Comparison of ENCODE assay signal across 16 mouse cellular contexts in genomic region chr12:76780639-76781468, GRCm38 (mm10). TPM values are rescaled to one million over a fixed set of nuclear protein-coding genes. Genes with fewer than 3 reads are reported as not detected.
A peak's percentile ranks its signal among the peaks of the same experiment; 100 is the strongest.
DNase-seq lines count a peak whose midpoint lies in the region; ATAC-seq lines count a peak whose summit lies in the region.
"Had no signal": no experiment of that assay in that cellular context is flagged by ENCODE, and none has a peak within 500 bp of the region (broad histone marks: within the 10 kb centered on the region; RNA-seq: fewer than 3 reads in every experiment).

No protein-coding gene starts in this region.

- H3K9ac ChIP-seq in heart, embryonic 15.5 days = no peak overlapping the region
- H3K9ac ChIP-seq in hindbrain, embryonic 13.5 days = no peak overlapping the region
- H3K9ac ChIP-seq: embryonic facial prominence, embryonic 13.5 days had no signal

- H3K27me3 ChIP-seq in heart, embryonic 15.5 days = no peaks in the 10 kb centered on the region
- H3K27me3 ChIP-seq in hindbrain, embryonic 13.5 days = no peaks in the 10 kb centered on the region
- H3K27me3 ChIP-seq: CH12.LX; embryonic facial prominence, embryonic 13.5 days had no signal

- no peaks in the 10 kb centered on the region for H3K9me3 ChIP-seq in heart, embryonic 15.5 days (replicated peaks)
- no peaks in the 10 kb centered on the region for H3K9me3 ChIP-seq in hindbrain, embryonic 13.5 days
- H3K9me3 ChIP-seq: embryonic facial prominence, embryonic 13.5 days had no signal

- intact Hi-C loops in heart, postnatal 10 days (cut with DNase I) = no loop called here

- H3K36me3 ChIP-seq in heart, embryonic 15.5 days = peaks cover 10% of the 10 kb centered on the region
- peaks cover 10% of the 10 kb centered on the region for H3K36me3 ChIP-seq in hindbrain, embryonic 13.5 days

- ATAC-seq in heart, embryonic 15.5 days (replicated peaks; ENCODE audit: insufficient number of reproducible peaks, insufficient read depth, low FRiP score, low read depth) = no peak
- ATAC-seq in hindbrain, embryonic 13.5 days (ENCODE audit: low FRiP score) = no peak
- ATAC-seq in erythroid progenitor cell, adult 5-6 weeks (replicated peaks; ENCODE audit: low FRiP score, poor library complexity, severe bottlenecking) = no peak
- ATAC-seq: inflammation-experienced regulatory T-cells, adult 6 months had no signal

- peak overlapping the region; percentile 37 for H3K27ac ChIP-seq in heart, embryonic 15.5 days
- 0 out of 2 replicates have a peak overlapping the region, but pooled peaks have one; percentile 14 for H3K27ac ChIP-seq in hindbrain, embryonic 13.5 days
- H3K27ac ChIP-seq: embryonic facial prominence, embryonic 13.5 days had no signal

- DNase-seq in heart, postnatal 10 days = no peak
- DNase-seq in right cerebral cortex, postnatal 14 days = peak; percentile 12
- no peak for DNase-seq in right cerebral cortex, postnatal 4 days
- DNase-seq in urinary bladder, adult 18-20 months (ENCODE audit: low spot score in 2 of 2) = no peak
- DNase-seq: cerebellum, adult 9-10 months; lung, adult 18-20 months; thymus, adult 18-20 months had no signal

- no peak overlapping the region for H3K4me2 ChIP-seq in heart, embryonic 15.5 days
- H3K4me2 ChIP-seq in hindbrain, embryonic 13.5 days = no peak overlapping the region
- H3K4me2 ChIP-seq: embryonic facial prominence, embryonic 13.5 days had no signal

- 73% methylated on average over 12 of the region's 12 CpGs for WGBS in heart, embryonic 15.5 days
- WGBS in hindbrain, embryonic 13.5 days = 65% methylated on average over 12 of the region's 12 CpGs

- H3K4me1 ChIP-seq in heart, embryonic 15.5 days (replicated peaks) = peaks cover 14% of the 10 kb centered on the region
- 0 out of 2 replicates have a peak, but pooled peaks cover 9% of the 10 kb centered on the region for H3K4me1 ChIP-seq in hindbrain, embryonic 13.5 days (replicated peaks)

- no peak overlapping the region for H3K4me3 ChIP-seq in heart, embryonic 15.5 days
- no peak overlapping the region for H3K4me3 ChIP-seq in hindbrain, embryonic 13.5 days
- H3K4me3 ChIP-seq: embryonic facial prominence, embryonic 13.5 days had no signal

RNA-seq across cellular contexts. Expression of gene Gpx2, which starts 14.5 kb away (rescaled TPM):
- polyA plus RNA-seq in heart, embryonic 15.5 days (2015; fragmentation: Nextera tagmentation; extraction: Ambion mirVana) = 0.69 and 1.7 TPM in 2 replicates
- not detected for total RNA-seq in heart, postnatal 10 days (2021)
- polyA plus RNA-seq in hindbrain, embryonic 13.5 days (2015; fragmentation: Nextera tagmentation; extraction: Ambion mirVana) = 0.21 TPM in 1 of 2 replicates, not detected in the other
- total RNA-seq in erythroid progenitor cell, adult 5-6 weeks (2015; ENCODE audit: low replicate concordance) = 1.3 TPM in 1 of 2 replicates, not detected in the other
- not detected in 2 replicates for total RNA-seq in erythroid progenitor cell, adult 5-6 weeks (2017; ENCODE audit: low replicate concordance)
- total RNA-seq: adrenal gland, postnatal 4 days; CH12.LX; gastrocnemius, adult 18-20 months; megakaryocyte-erythroid progenitor cell, adult 5-6 weeks had no signal
- polyA plus RNA-seq: inflammation-experienced regulatory T-cells, adult 6 months had no signal

RNA-seq across cellular contexts. Expression of gene Fntb, which starts 15.5 kb away (rescaled TPM):
- 20.8 and 27.0 TPM in 2 replicates for polyA plus RNA-seq in heart, embryonic 15.5 days (2015; fragmentation: Nextera tagmentation; extraction: Ambion mirVana)
- total RNA-seq in heart, postnatal 10 days (2021) = 10 to 100 TPM; 14.7 to 15.4 TPM
- polyA plus RNA-seq in hindbrain, embryonic 13.5 days (2015; fragmentation: Nextera tagmentation; extraction: Ambion mirVana) = 33.3 and 37.3 TPM in 2 replicates
- 51.9 and 77.1 TPM in 2 replicates for total RNA-seq in erythroid progenitor cell, adult 5-6 weeks (2015; ENCODE audit: low replicate concordance)
- total RNA-seq in erythroid progenitor cell, adult 5-6 weeks (2017; ENCODE audit: low replicate concordance) = 21.3 and 47.2 TPM in 2 replicates

RNA-seq across cellular contexts. Expression of gene Churc1, which starts 15.5 kb away (rescaled TPM):
- polyA plus RNA-seq in heart, embryonic 15.5 days (2015; fragmentation: Nextera tagmentation; extraction: Ambion mirVana) = 173 and 183 TPM in 2 replicates
- 10 to 100 TPM; 77.9 to 91.3 TPM for total RNA-seq in heart, postnatal 10 days (2021)
- polyA plus RNA-seq in hindbrain, embryonic 13.5 days (2015; fragmentation: Nextera tagmentation; extraction: Ambion mirVana) = 144 and 152 TPM in 2 replicates
- 28.5 and 66.0 TPM in 2 replicates for total RNA-seq in erythroid progenitor cell, adult 5-6 weeks (2015; ENCODE audit: low replicate concordance)
- total RNA-seq in erythroid progenitor cell, adult 5-6 weeks (2017; ENCODE audit: low replicate concordance) = 24.4 and 42.7 TPM in 2 replicates

RNA-seq across cellular contexts. Expression of gene Rab15, which starts 41.9 kb away (rescaled TPM):
- polyA plus RNA-seq in heart, embryonic 15.5 days (2015; fragmentation: Nextera tagmentation; extraction: Ambion mirVana) = 3.5 and 12.0 TPM in 2 replicates
- total RNA-seq in heart, postnatal 10 days (2021) = 1 to 10 TPM; 1.2 to 1.3 TPM
- 29.0 and 30.9 TPM in 2 replicates for polyA plus RNA-seq in hindbrain, embryonic 13.5 days (2015; fragmentation: Nextera tagmentation; extraction: Ambion mirVana)
- total RNA-seq in erythroid progenitor cell, adult 5-6 weeks (2015; ENCODE audit: low replicate concordance) = 0.36 TPM in 1 of 2 replicates, not detected in the other
- not detected in 2 replicates for total RNA-seq in erythroid progenitor cell, adult 5-6 weeks (2017; ENCODE audit: low replicate concordance)
- total RNA-seq: megakaryocyte-erythroid progenitor cell, adult 5-6 weeks had no signal
- polyA plus RNA-seq: inflammation-experienced regulatory T-cells, adult 6 months had no signal
